Mouse (Mus musculus) forebrain, postnatal 0 days (tissue): Measurements from ENCODE around the gene Gch1. TPM values are rescaled to one million over a fixed set of nuclear protein-coding genes. Genes with fewer than 3 reads are reported as not detected.

ENCODE experiments used
- ATAC-seq: fragments of 200-750 bp; cut with Nextera tagmentation; 2 replicates; pipeline ENCODE4 v1.8.0; 2017; ENCODE audit warnings: mild to moderate bottlenecking, moderate library complexity
- DNase-seq: peaks from one replicate; pipeline ENCODE4 v3.0.0-alpha.2; 2015
- H3K27ac ChIP-seq: fragments of 300-500 bp; sonication (generic); 2 replicates; pipeline ENCODE4 v1.5.1; 2014; ENCODE audit warnings: low read depth, mild to moderate bottlenecking, antibody characterized with exemption, low read length, moderate library complexity, mixed read lengths
- H3K27me3 ChIP-seq: fragments of 300-500 bp; sonication (generic); 2 replicates; pipeline ENCODE4 v1.6.1; 2014; ENCODE audit warnings: mild to moderate bottlenecking, low read length, mixed read lengths; ENCODE audit not compliant: insufficient read depth
- H3K36me3 ChIP-seq: fragments of 300-500 bp; sonication (generic); 2 replicates; pipeline ENCODE4 v1.6.1; 2014; ENCODE audit warnings: mild to moderate bottlenecking, moderate library complexity; ENCODE audit not compliant: insufficient read depth
- H3K4me1 ChIP-seq: fragments of 300-500 bp; sonication (generic); 2 replicates; pipeline ENCODE4 v1.6.1; 2014; ENCODE audit warnings: antibody characterized with exemption; ENCODE audit not compliant: insufficient read depth
- H3K4me2 ChIP-seq: fragments of 300-500 bp; sonication (generic); 2 replicates; pipeline ENCODE4 v1.6.1; 2014; ENCODE audit warnings: low read depth, mild to moderate bottlenecking, moderate library complexity
- H3K4me3 ChIP-seq: fragments of 300-500 bp; sonication (generic); 2 replicates; pipeline ENCODE4 v1.5.1; 2014; ENCODE audit warnings: low read depth, low read length, mixed read lengths
- H3K9ac ChIP-seq: fragments of 300-500 bp; sonication (generic); 2 replicates; pipeline ENCODE4 v1.6.1; 2014; ENCODE audit warnings: mild to moderate bottlenecking
- H3K9me3 ChIP-seq: fragments of 300-500 bp; sonication (generic); 2 replicates; pipeline ENCODE4 v1.6.1; 2016; ENCODE audit warnings: low read length
- CTCF ChIP-seq: sonication (generic); IDR thresholded peaks from 2 replicates; pipeline ENCODE4 v1.5.1; 2016; ENCODE audit warnings: antibody characterized with exemption, control low read depth, low read depth
- WGBS: fragments of 180-500 bp; shearing (Covaris S2); extraction: QIAGEN DNeasy Blood & Tissue Kit; methylation state at CpG from one replicate; pipeline ENCODE4 v1.1.7; 2014; 5-methylcytosine and 5-hydroxymethylcytosine counted together
- polyA plus RNA-seq: library from polyadenylated mRNA; unstranded; fragments of >200 nt; fragmentation: Nextera tagmentation; extraction: Ambion mirVana; gene quantifications from 2 replicates; pipeline ENCODE4 v1.2.1, GENCODE M21; 2015
- total RNA-seq: library from RNA; depleted of rRNA; stranded (reverse); fragments of >200 nt; gene quantifications from 2 replicates; pipeline ENCODE4 v1.2.3, GENCODE M21; 2014

The Gch1 gene
- total and polyA plus RNA-seq, 2 experiments from 2014 or later = 1.7 to 3.8 TPM

DNA sequence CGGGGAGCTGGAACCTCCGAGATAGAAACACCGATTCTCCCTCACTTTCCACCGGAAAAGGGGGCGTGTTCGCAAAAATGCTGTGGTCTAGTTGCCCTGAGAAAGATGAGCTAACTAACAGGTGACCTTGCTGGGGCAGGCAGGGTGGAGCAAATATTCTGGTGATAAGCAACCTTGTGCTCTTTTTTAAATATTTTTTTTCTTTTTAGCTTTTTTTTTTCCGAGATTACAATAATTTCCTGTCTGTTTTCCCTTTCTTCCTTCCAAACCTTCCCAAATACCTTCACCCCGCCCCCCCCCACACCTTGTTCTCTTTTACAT, 382 bp upstream of the Gch1 start:
- Histone ChIP-seq H3K4me3 (peak overlapping the region; percentile 63), H3K27ac (no peak overlapping the region), H3K9me3 (no peaks in the 10 kb centered on the region), H3K27me3 (peaks cover 18% of the 10 kb centered on the region), H3K36me3 (no peaks in the 10 kb centered on the region), H3K9ac (peak overlapping the region; percentile 50; the same call in 1 of the 2 replicates), H3K4me2 (peak overlapping the region; percentile 99), H3K4me1 (peaks cover 5% of the 10 kb centered on the region)
- no peak for TF ChIP-seq CTCF
- DNase-seq (no peak), ATAC-seq (no peak)
- 18% methylated on average over 8 of the region's 8 CpGs for WGBS

DNA sequence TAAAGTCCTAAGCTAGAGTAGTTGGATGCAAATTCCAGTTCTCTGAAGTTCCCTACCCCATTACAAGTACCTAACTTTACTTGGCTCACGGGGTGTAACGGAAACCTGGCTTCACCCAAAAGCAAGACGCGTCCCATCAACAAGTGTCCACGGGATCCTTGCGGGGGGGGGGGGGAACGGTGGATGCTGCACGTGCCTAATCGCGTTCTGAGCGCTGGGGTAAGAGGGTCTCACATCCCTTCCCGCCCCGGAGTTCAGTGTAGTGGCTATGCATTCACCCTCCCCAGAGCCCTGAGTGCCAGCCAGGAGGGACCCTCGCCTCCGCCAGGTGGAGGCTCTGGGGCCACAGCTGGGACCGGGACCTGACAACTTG, 752 bp downstream of the Gch1 start:
- Histone ChIP-seq H3K27me3 (peaks cover 18% of the 10 kb centered on the region), H3K4me2 (peak overlapping the region; percentile 99), H3K9ac (peak overlapping the region; percentile 50), H3K27ac (no peak overlapping the region), H3K4me1 (peaks cover 5% of the 10 kb centered on the region), H3K9me3 (no peaks in the 10 kb centered on the region), H3K4me3 (peak overlapping the region; percentile 63), H3K36me3 (no peaks in the 10 kb centered on the region)
- DNase-seq = no peak
- TF ChIP-seq CTCF = no peak
- 5% methylated on average over 16 of the region's 16 CpGs for WGBS
- ATAC-seq = no peak

DNA sequence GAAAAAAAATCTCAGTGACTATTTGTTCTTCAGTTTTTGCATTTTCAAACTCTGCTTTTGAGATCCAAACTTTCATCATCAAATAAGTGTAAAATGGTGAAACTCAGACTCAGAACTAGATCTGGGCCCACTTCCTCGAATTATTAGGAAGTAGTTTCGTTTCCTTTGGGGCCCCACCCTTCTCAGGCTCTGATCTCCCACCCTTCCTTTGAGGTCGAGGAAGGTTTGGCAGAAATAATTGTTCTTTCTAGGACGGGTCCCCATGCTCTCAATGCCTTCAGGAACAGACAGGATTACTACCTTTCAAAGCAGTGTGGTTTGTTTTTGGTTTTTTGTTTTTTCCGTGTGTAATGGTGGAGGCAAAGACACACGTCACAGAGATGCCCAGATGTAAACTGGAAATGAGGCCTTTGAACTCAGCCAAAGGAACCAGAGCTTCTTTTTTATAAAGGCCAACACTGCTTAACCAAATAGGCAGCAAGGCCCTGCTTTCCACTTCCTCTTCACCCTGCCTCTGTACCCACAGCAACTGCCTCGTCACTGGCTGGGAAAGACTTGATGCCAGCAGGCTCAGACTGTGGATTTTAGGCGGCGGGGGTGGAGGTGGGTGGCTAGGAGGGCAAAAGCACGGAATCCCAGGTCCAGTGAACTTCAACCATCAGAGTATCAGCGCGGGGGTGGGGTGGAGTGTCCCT, 1.4 kb downstream of the Gch1 start:
- Histone ChIP-seq H3K27me3 (peaks cover 18% of the 10 kb centered on the region), H3K9ac (no peak overlapping the region), H3K4me2 (peak overlapping the region; percentile 99; the same call in 1 of the 2 replicates), H3K4me3 (no peak overlapping the region), H3K36me3 (no peaks in the 10 kb centered on the region), H3K9me3 (no peaks in the 10 kb centered on the region), H3K4me1 (peaks cover 5% of the 10 kb centered on the region), H3K27ac (no peak overlapping the region)
- no peak for DNase-seq
- no peak for TF ChIP-seq CTCF
- 38% methylated on average over 12 of the region's 12 CpGs for WGBS
- ATAC-seq = no peak

DNA sequence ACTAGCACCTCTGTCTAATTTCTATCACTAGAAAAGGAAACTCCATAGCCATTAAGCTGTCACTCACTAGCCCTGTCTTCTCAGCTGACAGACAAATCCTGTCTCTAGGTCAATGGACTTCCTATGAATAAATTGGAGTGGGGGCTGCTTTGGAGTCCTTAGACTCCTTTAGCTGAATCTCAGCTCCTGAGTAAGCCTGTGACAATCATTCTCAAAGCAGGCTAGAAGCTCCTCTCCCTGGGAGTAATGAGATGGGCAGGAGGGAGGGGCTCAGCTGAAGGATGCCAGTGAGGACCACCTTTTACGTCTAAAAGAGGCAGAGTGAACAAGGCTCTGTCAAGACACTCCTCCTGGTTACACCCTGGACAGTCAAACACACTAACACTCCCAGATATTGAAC, 2.0 kb downstream of the Gch1 start:
- DNase-seq (no peak), ATAC-seq (no peak)
- Histone ChIP-seq H3K9me3 (no peaks in the 10 kb centered on the region), H3K9ac (no peak overlapping the region), H3K27ac (no peak overlapping the region), H3K4me3 (no peak overlapping the region), H3K36me3 (no peaks in the 10 kb centered on the region), H3K4me1 (peaks cover 5% of the 10 kb centered on the region), H3K4me2 (no peak overlapping the region), H3K27me3 (peaks cover 18% of the 10 kb centered on the region)
- no peak for TF ChIP-seq CTCF
- WGBS = 38% methylated on average over 1 of the region's 1 CpGs

DNA sequence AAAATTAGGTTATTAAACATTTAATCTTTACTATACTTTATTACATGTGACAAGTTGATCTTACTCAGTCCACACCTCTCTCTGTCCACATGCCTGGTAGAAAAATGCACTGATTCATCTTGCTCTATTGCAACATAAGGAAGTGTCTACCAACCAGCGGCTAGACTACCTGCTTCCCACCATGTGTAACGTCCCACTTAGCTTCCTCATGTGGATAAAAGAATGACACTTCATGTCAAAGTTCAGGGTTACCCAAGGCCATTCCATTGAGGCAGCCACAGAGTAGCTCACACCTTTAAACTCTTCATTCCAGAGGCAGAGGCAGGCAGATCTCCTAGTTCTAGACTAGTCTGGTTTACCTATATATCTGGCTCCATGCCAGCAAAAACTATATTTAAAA, 2.7 kb downstream of the Gch1 start:
- peaks cover 5% of the 10 kb centered on the region for H3K4me1 ChIP-seq
- TF ChIP-seq CTCF = no peak
- H3K27me3 ChIP-seq = peaks cover 23% of the 10 kb centered on the region
- no peak overlapping the region for H3K4me2 ChIP-seq
- no peaks in the 10 kb centered on the region for H3K36me3 ChIP-seq
- WGBS = 90% methylated on average over 2 of the region's 2 CpGs
- no peak overlapping the region for H3K9ac ChIP-seq
- no peak overlapping the region for H3K27ac ChIP-seq
- ATAC-seq (no peak), DNase-seq (no peak)
- H3K4me3 ChIP-seq = no peak overlapping the region
- H3K9me3 ChIP-seq = no peaks in the 10 kb centered on the region

DNA sequence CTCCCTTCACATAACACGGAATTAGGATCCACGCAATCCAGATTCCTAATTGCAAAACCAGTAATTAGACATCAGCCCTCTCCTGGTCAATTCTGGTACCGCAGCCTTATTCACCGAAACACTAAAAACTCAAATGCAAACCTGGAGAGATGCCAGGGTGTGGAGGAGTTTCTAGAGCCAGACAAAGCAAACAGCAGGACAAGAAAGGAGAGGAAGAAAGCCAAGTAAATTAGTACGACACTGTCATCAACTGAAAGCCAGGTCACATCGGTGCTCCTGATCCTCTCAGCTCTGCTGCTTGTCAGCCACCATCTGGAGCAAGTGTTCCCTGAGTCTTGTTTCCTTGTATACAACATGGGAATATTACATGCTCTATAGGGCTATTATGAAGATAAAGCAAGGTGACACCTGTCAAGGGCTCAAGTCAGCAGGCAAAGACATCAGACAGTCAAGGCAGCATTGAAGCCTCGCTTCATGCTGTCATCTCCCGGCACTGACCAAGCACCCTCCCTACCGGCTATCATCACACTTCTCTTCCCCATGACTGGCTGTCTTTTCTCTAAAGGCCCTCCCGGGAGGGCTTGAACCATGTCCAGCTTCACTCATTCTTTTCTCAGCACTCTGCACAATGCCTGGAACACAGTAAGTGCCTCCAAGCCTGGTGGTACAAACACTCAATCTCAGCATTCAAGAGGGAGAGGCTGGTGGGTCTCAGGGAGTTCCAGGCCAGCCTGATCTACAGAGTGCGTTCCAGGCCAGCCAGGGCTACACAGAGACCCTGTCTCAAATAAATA, 7.5 kb downstream of the Gch1 start:
- peaks cover 6% of the 10 kb centered on the region; the same call in 1 of the 2 replicates for H3K4me1 ChIP-seq
- peak; percentile 67 for TF ChIP-seq CTCF
- no peaks in the 10 kb centered on the region for H3K9me3 ChIP-seq
- peak; percentile 77 for DNase-seq
- no peak overlapping the region for H3K4me3 ChIP-seq
- ATAC-seq = peak; percentile 30; the same call in 1 of the 2 replicates
- no peak overlapping the region for H3K9ac ChIP-seq
- H3K36me3 ChIP-seq = no peaks in the 10 kb centered on the region
- WGBS = 34% methylated on average over 11 of the region's 11 CpGs
- peaks cover 4% of the 10 kb centered on the region; the same call in 1 of the 2 replicates for H3K27me3 ChIP-seq
- no peak overlapping the region for H3K27ac ChIP-seq
- H3K4me2 ChIP-seq = no peak overlapping the region

DNA sequence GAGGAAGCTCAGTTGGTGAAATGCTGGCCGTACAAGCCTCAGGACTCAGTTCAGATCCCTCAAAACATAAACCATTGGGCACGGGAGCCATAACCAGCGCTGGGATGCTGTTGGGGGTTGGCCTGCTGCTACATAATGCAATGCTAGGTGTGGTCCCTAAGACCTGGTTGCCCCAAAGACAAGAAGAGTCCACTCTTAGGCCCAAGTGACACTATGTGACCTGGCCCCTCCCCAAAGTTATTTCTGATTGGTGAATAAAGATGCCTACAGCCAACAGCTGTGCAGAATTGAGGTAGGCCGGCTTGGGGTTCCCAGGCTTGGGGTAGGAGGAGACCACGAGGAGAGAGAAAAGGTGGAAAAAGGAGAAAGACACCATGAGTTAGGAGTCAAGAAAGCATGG, 10.4 kb downstream of the Gch1 start:
- no peak overlapping the region for H3K4me2 ChIP-seq
- DNase-seq (no peak), ATAC-seq (no peak)
- WGBS = 93% methylated on average over 5 of the region's 5 CpGs
- no peak overlapping the region for H3K27ac ChIP-seq
- H3K4me3 ChIP-seq = no peak overlapping the region
- no peak for TF ChIP-seq CTCF
- no peaks in the 10 kb centered on the region for H3K9me3 ChIP-seq
- no peaks in the 10 kb centered on the region for H3K36me3 ChIP-seq
- no peak overlapping the region for H3K9ac ChIP-seq
- H3K27me3 ChIP-seq = peaks cover 4% of the 10 kb centered on the region; the same call in 1 of the 2 replicates
- peaks cover 6% of the 10 kb centered on the region; the same call in 1 of the 2 replicates for H3K4me1 ChIP-seq
